Mouse (Mus musculus): ENCODE measurements around the gene Cacna1e.

GRCm38 (mm10) chr1:154646156-154646950 lies 237.9 kb downstream of the Cacna1e start:
- TF ChIP-seq EP300 (optimal IDR thresholded peaks at IDR 0.05) (no peak), CTCF (IDR thresholded peaks at IDR 0.05; ENCODE audit: low read depth) (no peak)
